Mouse (Mus musculus): ENCODE results near the gene Map3k13. TPM values are rescaled to one million over a fixed set of nuclear protein-coding genes. Genes with fewer than 3 reads are reported as not detected.
A peak's percentile ranks its signal among the peaks of the same experiment; 100 is the strongest.
"Not testable (repeated sequence)": the region's sequence is repeated elsewhere in the genome, so short reads cannot be mapped to it uniquely, and the experiment has no call there.

The Map3k13 gene
- polyA plus RNA-seq, 1 experiment from 2014 or later: 0.44 TPM

GRCm38 (mm10) chr16:21905996-21906395, 111.8 kb downstream of the Map3k13 start:
- Histone ChIP-seq H3K36me3 (ENCODE audit: control insufficient read depth, insufficient read depth, low read length) (no peaks in the 10 kb centered on the region), H3K9ac (ENCODE audit: low read length) (no peak overlapping the region), H3K27me3 (ENCODE audit: control insufficient read depth, insufficient read depth, low read depth, low read length) (no peaks in the 10 kb centered on the region), H3K9me3 (ENCODE audit: control insufficient read depth, low read length) (no peaks in the 10 kb centered on the region), H3K27ac (ENCODE audit: low read length) (no peak overlapping the region), H3K4me1 (replicated peaks; ENCODE audit: control insufficient read depth, insufficient read depth, low read length) (no peaks in the 10 kb centered on the region), H3K4me3 (ENCODE audit: low read length) (no peak overlapping the region), H3K4me2 (ENCODE audit: low read depth, low read length) (no peak overlapping the region)
- WGBS: 83% methylated on average over 7 of the region's 7 CpGs
- ATAC-seq (ENCODE audit: low read depth): no peak

GRCm38 (mm10) chr16:21906902-21907301, 112.8 kb downstream of the Map3k13 start:
- no peaks in the 10 kb centered on the region for H3K27me3 ChIP-seq (ENCODE audit: control insufficient read depth, insufficient read depth, low read depth, low read length)
- no peak overlapping the region for H3K4me3 ChIP-seq (ENCODE audit: low read length)
- H3K4me2 ChIP-seq (ENCODE audit: low read depth, low read length): no peak overlapping the region
- H3K9me3 ChIP-seq (ENCODE audit: control insufficient read depth, low read length): no peaks in the 10 kb centered on the region
- WGBS: 86% methylated on average over 6 of the region's 6 CpGs
- no peak for ATAC-seq (ENCODE audit: low read depth)
- H3K27ac ChIP-seq (ENCODE audit: low read length): no peak overlapping the region
- H3K4me1 ChIP-seq (replicated peaks; ENCODE audit: control insufficient read depth, insufficient read depth, low read length): no peaks in the 10 kb centered on the region
- H3K36me3 ChIP-seq (ENCODE audit: control insufficient read depth, insufficient read depth, low read length): no peaks in the 10 kb centered on the region
- no peak overlapping the region for H3K9ac ChIP-seq (ENCODE audit: low read length)

GRCm38 (mm10) chr16:21908906-21909305, 114.8 kb downstream of the Map3k13 start:
- not testable (repeated sequence) for H3K4me3 ChIP-seq (ENCODE audit: low read length); ATAC-seq (ENCODE audit: low read depth); H3K9ac ChIP-seq (ENCODE audit: low read length); H3K9me3 ChIP-seq (ENCODE audit: control insufficient read depth, low read length); H3K27me3 ChIP-seq (ENCODE audit: control insufficient read depth, insufficient read depth, low read depth, low read length); H3K27ac ChIP-seq (ENCODE audit: low read length); H3K4me1 ChIP-seq (replicated peaks; ENCODE audit: control insufficient read depth, insufficient read depth, low read length); H3K4me2 ChIP-seq (ENCODE audit: low read depth, low read length); H3K36me3 ChIP-seq (ENCODE audit: control insufficient read depth, insufficient read depth, low read length)
- 64% methylated on average over 6 of the region's 8 CpGs for WGBS

GRCm38 (mm10) chr16:21913347-21913746, 119.2 kb downstream of the Map3k13 start:
- Histone ChIP-seq H3K36me3 (ENCODE audit: control insufficient read depth, insufficient read depth, low read length) (no peaks in the 10 kb centered on the region), H3K9me3 (ENCODE audit: control insufficient read depth, low read length) (no peaks in the 10 kb centered on the region), H3K27me3 (ENCODE audit: control insufficient read depth, insufficient read depth, low read depth, low read length) (no peaks in the 10 kb centered on the region), H3K4me1 (replicated peaks; ENCODE audit: control insufficient read depth, insufficient read depth, low read length) (no peaks in the 10 kb centered on the region), H3K27ac (ENCODE audit: low read length) (no peak overlapping the region), H3K4me3 (ENCODE audit: low read length) (no peak overlapping the region), H3K4me2 (ENCODE audit: low read depth, low read length) (no peak overlapping the region), H3K9ac (ENCODE audit: low read length) (no peak overlapping the region)
- 76% methylated on average over 6 of the region's 6 CpGs for WGBS
- ATAC-seq (ENCODE audit: low read depth): no peak

GRCm38 (mm10) chr16:21916681-21917080, 122.5 kb downstream of the Map3k13 start:
- no peaks in the 10 kb centered on the region for H3K27me3 ChIP-seq (ENCODE audit: control insufficient read depth, insufficient read depth, low read depth, low read length)
- 71% methylated on average over 7 of the region's 7 CpGs for WGBS
- H3K4me2 ChIP-seq (ENCODE audit: low read depth, low read length): no peak overlapping the region
- no peak for ATAC-seq (ENCODE audit: low read depth)
- H3K4me1 ChIP-seq (replicated peaks; ENCODE audit: control insufficient read depth, insufficient read depth, low read length): no peaks in the 10 kb centered on the region
- H3K4me3 ChIP-seq (ENCODE audit: low read length): no peak overlapping the region
- H3K9me3 ChIP-seq (ENCODE audit: control insufficient read depth, low read length): no peaks in the 10 kb centered on the region
- no peak overlapping the region for H3K27ac ChIP-seq (ENCODE audit: low read length)
- no peaks in the 10 kb centered on the region for H3K36me3 ChIP-seq (ENCODE audit: control insufficient read depth, insufficient read depth, low read length)
- no peak overlapping the region for H3K9ac ChIP-seq (ENCODE audit: low read length)

- no peaks in the 10 kb centered on the region for H3K9me3 ChIP-seq (ENCODE audit: control insufficient read depth, low read length)
- no peaks in the 10 kb centered on the region for H3K27me3 ChIP-seq (ENCODE audit: control insufficient read depth, insufficient read depth, low read depth, low read length)
- no peak overlapping the region for H3K27ac ChIP-seq (ENCODE audit: low read length)
- no peak overlapping the region for H3K9ac ChIP-seq (ENCODE audit: low read length)
- H3K4me2 ChIP-seq (ENCODE audit: low read depth, low read length): no peak overlapping the region
- no peaks in the 10 kb centered on the region for H3K36me3 ChIP-seq (ENCODE audit: control insufficient read depth, insufficient read depth, low read length)
- ATAC-seq (ENCODE audit: low read depth): no peak
- 76% methylated on average over 13 of the region's 13 CpGs for WGBS
- no peak overlapping the region for H3K4me3 ChIP-seq (ENCODE audit: low read length)
- no peaks in the 10 kb centered on the region for H3K4me1 ChIP-seq (replicated peaks; ENCODE audit: control insufficient read depth, insufficient read depth, low read length)
Measured at GRCm38 (mm10) chr16:21928471-21928870, 134.3 kb downstream of the Map3k13 start.

GRCm38 (mm10) chr16:21946761-21947715, 152.9 kb downstream of the Map3k13 start, which contains the start of gene Tmem41a:
Gene Tmem41a, minus strand, starts transcription at chr16:21947552.
- H3K9me3 ChIP-seq (ENCODE audit: control insufficient read depth, low read length): no peaks in the 10 kb centered on the region
- H3K27me3 ChIP-seq (ENCODE audit: control insufficient read depth, insufficient read depth, low read depth, low read length): no peaks in the 10 kb centered on the region
- WGBS: under 1% methylated on average over 62 of the region's 63 CpGs
- H3K9ac ChIP-seq (ENCODE audit: low read length): peak within 1 kb of the TSS; percentile 79
- H3K4me1 ChIP-seq (replicated peaks; ENCODE audit: control insufficient read depth, insufficient read depth, low read length): peaks cover 6% of the 10 kb centered on the region
- H3K27ac ChIP-seq (ENCODE audit: low read length): peak within 1 kb of the TSS; percentile 69
- H3K4me3 ChIP-seq (ENCODE audit: low read length): peak within 1 kb of the TSS; percentile 79
- peak; percentile 98 for ATAC-seq (ENCODE audit: low read depth)
- H3K4me2 ChIP-seq (ENCODE audit: low read depth, low read length): peak within 1 kb of the TSS; percentile 87
- 0 out of 2 replicates have a peak, but pooled peaks cover 2% of the 10 kb centered on the region for H3K36me3 ChIP-seq (ENCODE audit: control insufficient read depth, insufficient read depth, low read length)

- no peaks in the 10 kb centered on the region for H3K36me3 ChIP-seq (ENCODE audit: control insufficient read depth, insufficient read depth, low read length)
- no peak; the same call in 1 of the 2 replicates for ATAC-seq (ENCODE audit: low read depth)
- H3K27ac ChIP-seq (ENCODE audit: low read length): no peak overlapping the region
- no peak overlapping the region for H3K4me3 ChIP-seq (ENCODE audit: low read length)
- WGBS: 67% methylated on average over 12 of the region's 12 CpGs
- no peak overlapping the region for H3K9ac ChIP-seq (ENCODE audit: low read length)
- no peaks in the 10 kb centered on the region for H3K4me1 ChIP-seq (replicated peaks; ENCODE audit: control insufficient read depth, insufficient read depth, low read length)
- H3K9me3 ChIP-seq (ENCODE audit: control insufficient read depth, low read length): no peaks in the 10 kb centered on the region
- no peak overlapping the region for H3K4me2 ChIP-seq (ENCODE audit: low read depth, low read length)
- no peaks in the 10 kb centered on the region for H3K27me3 ChIP-seq (ENCODE audit: control insufficient read depth, insufficient read depth, low read depth, low read length)
Measured at GRCm38 (mm10) chr16:21955591-21955990, 161.4 kb downstream of the Map3k13 start.

GRCm38 (mm10) chr16:21965576-21965975, 171.4 kb downstream of the Map3k13 start:
- Histone ChIP-seq H3K4me1 (replicated peaks; ENCODE audit: control insufficient read depth, insufficient read depth, low read length) (no peaks in the 10 kb centered on the region), H3K9ac (ENCODE audit: low read length) (no peak overlapping the region), H3K27me3 (ENCODE audit: control insufficient read depth, insufficient read depth, low read depth, low read length) (no peaks in the 10 kb centered on the region), H3K9me3 (ENCODE audit: control insufficient read depth, low read length) (no peaks in the 10 kb centered on the region), H3K4me3 (ENCODE audit: low read length) (no peak overlapping the region), H3K36me3 (ENCODE audit: control insufficient read depth, insufficient read depth, low read length) (no peaks in the 10 kb centered on the region), H3K4me2 (ENCODE audit: low read depth, low read length) (no peak overlapping the region), H3K27ac (ENCODE audit: low read length) (no peak overlapping the region)
- no peak for ATAC-seq (ENCODE audit: low read depth)
- WGBS: 61% methylated on average over 3 of the region's 3 CpGs

Data from lung, embryonic 16.5 days (tissue).